Mouse (Mus musculus) left cerebral cortex, postnatal 25 days (tissue): ENCODE measurements around the gene Cpeb2. TPM values are rescaled to one million over a fixed set of nuclear protein-coding genes. Genes with fewer than 3 reads are reported as not detected.

Experiments used
- DNase-seq, 2 experiments: peaks; one replicate each; pipeline ENCODE4 v3.0.0; 2022; ENCODE audit warnings: low spot score in 2 of 2, mixed read lengths in 1 of 2
- intact Hi-C: fragments of 180-260 bp; cut with DNase I; formaldehyde crosslinking; loops from one replicate; pipeline ENCODE4 v1.15.1; 2025
- total RNA-seq, 2 experiments: library from RNA; stranded (reverse); gene quantifications; 2 replicates each; pipeline ENCODE4 v1.2.3; 2021

Gene Cpeb2
- total RNA-seq, 2 experiments from 2014 or later: 56.2 to 57.5 TPM

GRCm38 (mm10) chr5:43300076-43300475 lies 67.1 kb downstream of the Cpeb2 start:
- no peak for DNase-seq
- intact Hi-C loops: no loop called here

GRCm38 (mm10) chr5:43300979-43301378 lies 68.0 kb downstream of the Cpeb2 start:
- intact Hi-C loops: no loop called here

GRCm38 (mm10) chr5:43303504-43303903 lies 70.5 kb downstream of the Cpeb2 start:
- no peak for DNase-seq
- intact Hi-C loops: no loop called here

More at GRCm38 (mm10) chr5:43300979-43301378, 68.0 kb downstream of the Cpeb2 start:
- DNase-seq: no peak

- DNase-seq: no peak
- intact Hi-C loops: no loop called here
Measured at GRCm38 (mm10) chr5:43305449-43305848, 72.5 kb downstream of the Cpeb2 start.

GRCm38 (mm10) chr5:43309961-43310360 lies 77.0 kb downstream of the Cpeb2 start:
- intact Hi-C loops: no loop called here
- DNase-seq: no peak

GRCm38 (mm10) chr5:43324311-43324862 lies 91.4 kb downstream of the Cpeb2 start:
- no peak for DNase-seq
- intact Hi-C loops: no loop called here

- intact Hi-C loops: no loop called here
- no peak for DNase-seq
Measured at GRCm38 (mm10) chr5:43325561-43325960, 92.6 kb downstream of the Cpeb2 start.

GRCm38 (mm10) chr5:43328579-43328978 lies 95.6 kb downstream of the Cpeb2 start:
- peak; percentile 34 to 67 for DNase-seq
- intact Hi-C loops: no loop called here

- no peak for DNase-seq
- intact Hi-C loops: no loop called here
Measured at GRCm38 (mm10) chr5:43330260-43330659, 97.3 kb downstream of the Cpeb2 start.

GRCm38 (mm10) chr5:43334469-43334868 lies 101.5 kb downstream of the Cpeb2 start:
- intact Hi-C loops: no loop called here
- no peak for DNase-seq

- DNase-seq: no peak
- intact Hi-C loops: no loop called here
Measured at GRCm38 (mm10) chr5:43337212-43337611, 104.2 kb downstream of the Cpeb2 start.

GRCm38 (mm10) chr5:43338771-43339475 lies 106.0 kb downstream of the Cpeb2 start:
- peak in 1 of 2 experiments; percentile 18 for DNase-seq
- intact Hi-C loops: no loop called here
